In the genomic region with DNA sequence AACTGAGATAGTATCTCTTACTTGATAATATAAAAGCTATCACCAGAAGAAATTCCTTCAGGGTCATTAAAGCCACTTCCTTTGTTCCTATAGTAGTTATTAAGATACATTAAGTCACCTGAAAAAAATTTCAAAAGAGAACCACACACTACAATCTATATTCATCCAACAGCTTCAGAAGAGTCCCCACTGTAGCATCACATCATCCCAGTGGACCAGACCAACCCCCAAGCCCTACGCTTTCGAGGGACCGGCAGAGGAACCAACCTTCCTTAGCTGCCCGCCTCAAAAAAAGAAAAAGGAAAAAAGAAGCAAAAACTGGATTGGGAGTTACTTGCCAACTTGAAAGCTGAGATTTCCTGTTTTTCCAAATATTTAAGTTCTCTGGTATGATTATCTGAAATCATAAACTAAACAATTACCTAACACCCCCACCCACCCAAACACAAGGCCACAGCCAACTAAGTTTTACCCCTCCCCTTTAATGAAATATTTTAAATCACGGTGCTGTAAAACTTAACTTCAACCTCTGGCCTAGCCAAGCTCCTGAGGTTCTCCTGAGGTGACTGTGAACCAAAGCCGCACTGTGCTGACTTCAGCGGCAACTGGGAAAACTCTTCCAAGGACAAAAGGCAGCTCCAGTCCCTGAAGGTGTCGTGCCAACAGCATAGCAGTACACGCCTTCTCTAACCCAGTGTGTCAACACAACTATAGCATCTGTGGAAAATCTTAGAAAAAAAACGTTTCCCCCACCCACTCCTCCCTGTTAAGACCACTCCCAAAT, we compare ENCODE assay signal across 8 mouse cellular contexts. TPM values are rescaled to one million over a fixed set of nuclear protein-coding genes. Genes with fewer than 3 reads are reported as not detected.
A peak's percentile ranks its signal among the peaks of the same experiment; 100 is the strongest.
DNase-seq lines count a peak whose midpoint lies in the region; ATAC-seq and TF ChIP-seq lines count a peak whose summit lies in the region.

No protein-coding gene starts in this region.

- under 1% methylated on average over 10 of the region's 10 CpGs for WGBS in thymus, adult 2 months
- 0% methylated on average over 10 of the region's 10 CpGs for WGBS in hindbrain, embryonic 14.5 days
- WGBS in macrophage (ENCODE audit: missing documents), result 2% methylated on average over 10 of the region's 10 CpGs

- no peak for ATAC-seq in CD4-positive, CD25-positive, alpha-beta regulatory T cell, adult 4 months
- no peak for ATAC-seq in hindbrain, embryonic 14.5 days (ENCODE audit: low FRiP score)
- no peak for ATAC-seq in inflammation-experienced regulatory T-cells, adult 6 months
- ATAC-seq in erythroid progenitor cell, adult 5-6 weeks (replicated peaks; ENCODE audit: low FRiP score, poor library complexity, severe bottlenecking), result no peak

- no peak for TF ChIP-seq CTCF in thymus, adult 2 months (IDR thresholded peaks at IDR 0.05; ENCODE audit: borderline replicate concordance, control insufficient read depth, extremely low read depth, insufficient read depth, low read length, poor library complexity)

- H3K27ac ChIP-seq in thymus, adult 2 months (ENCODE audit: control insufficient read depth, insufficient read depth, low read length), result peak overlapping the region; percentile 19; the same call in 1 of the 2 replicates
- H3K27ac ChIP-seq in hindbrain, embryonic 14.5 days, result peak overlapping the region; percentile 100
- peak overlapping the region; percentile 100 for H3K27ac ChIP-seq in macrophage

- peak; percentile 47 for DNase-seq in CD4-positive, CD25-positive, alpha-beta regulatory T cell, adult 2 months (ENCODE audit: low read depth, low spot score)
- DNase-seq in thymus, adult 2 months, result no peak
- DNase-seq in thymus, postnatal 0 days (ENCODE audit: low spot score), result no peak
- DNase-seq in hindbrain, embryonic 14.5 days (ENCODE audit: low spot score), result peak; percentile 52

- H3K27me3 ChIP-seq in thymus, adult 2 months (ENCODE audit: control insufficient read depth, insufficient read depth, low read length), result no peaks in the 10 kb centered on the region
- H3K27me3 ChIP-seq in hindbrain, embryonic 14.5 days (ENCODE audit: control insufficient read depth, insufficient read depth, low read length), result no peaks in the 10 kb centered on the region

- H3K9me3 ChIP-seq in hindbrain, embryonic 14.5 days (ENCODE audit: control insufficient read depth, low read length), result no peaks in the 10 kb centered on the region

- H3K4me2 ChIP-seq in hindbrain, embryonic 14.5 days (replicated peaks), result peak overlapping the region; percentile 66

- H3K4me3 ChIP-seq in thymus, adult 2 months (ENCODE audit: control insufficient read depth, insufficient read depth, low read length), result peak overlapping the region; percentile 99
- H3K4me3 ChIP-seq in hindbrain, embryonic 14.5 days (replicated peaks; ENCODE audit: low read length), result peak overlapping the region; percentile 95
- peak overlapping the region; percentile 68 for H3K4me3 ChIP-seq in macrophage (ENCODE audit: inconsistent target)

- H3K36me3 ChIP-seq in thymus, adult 2 months (ENCODE audit: control insufficient read depth, insufficient read depth, low read length), result peaks cover 39% of the 10 kb centered on the region
- peaks cover 39% of the 10 kb centered on the region for H3K36me3 ChIP-seq in hindbrain, embryonic 14.5 days (replicated peaks; ENCODE audit: control insufficient read depth, insufficient read depth)
- peaks cover 32% of the 10 kb centered on the region for H3K36me3 ChIP-seq in macrophage (ENCODE audit: inconsistent target)

- no peak for TF ChIP-seq POLR2A in thymus, adult 2 months (IDR thresholded peaks at IDR 0.05; ENCODE audit: control insufficient read depth, extremely low read depth, insufficient read depth, low read length, poor library complexity)

- H3K9ac ChIP-seq in hindbrain, embryonic 14.5 days, result peak overlapping the region; percentile 98

- H3K4me1 ChIP-seq in thymus, adult 2 months (replicated peaks; ENCODE audit: control insufficient read depth, insufficient read depth, low read length), result peaks cover 15% of the 10 kb centered on the region
- H3K4me1 ChIP-seq in hindbrain, embryonic 14.5 days (replicated peaks; ENCODE audit: control insufficient read depth, insufficient read depth, low read length), result peaks cover 35% of the 10 kb centered on the region

- H3K79me2 ChIP-seq in macrophage (ENCODE audit: inconsistent target), result peaks cover 72% of the 10 kb centered on the region

RNA-seq across cellular contexts. Expression of a gene that starts 28.5 kb away (rescaled TPM):
- polyA plus RNA-seq in CD4-positive, CD25-positive, alpha-beta regulatory T cell, adult 4 months (2017; shearing (Covaris generic)), result 10 to 100 TPM; 15.1 to 19.4 TPM
- polyA plus RNA-seq in thymus, adult 2 months (2012; rRNA removed), result 107 and 113 TPM in 2 replicates
- polyA plus RNA-seq in thymus, postnatal 0 days (2015; fragmentation: Nextera tagmentation; extraction: Ambion mirVana), result 38.0 and 40.9 TPM in 2 replicates
- polyA plus RNA-seq in hindbrain, embryonic 14.5 days (2014; fragmentation: Nextera tagmentation; extraction: Ambion mirVana), result 73.5 and 76.7 TPM in 2 replicates
- 100 to 1,000 TPM in 7 of 26 experiments, 10 to 100 TPM in 19; 63.9 to 148 (median 86.2) TPM for total RNA-seq in macrophage (2018; cell fraction: chromatin; rRNA removed)
- 10 to 100 TPM; 31.6 to 62.4 (median 45.0) TPM for total RNA-seq in macrophage (2018; cell fraction: cytosol; rRNA removed)
- 100 to 1,000 TPM in 4 of 26 experiments, 10 to 100 TPM in 22; 42.7 to 104 (median 71.0) TPM for total RNA-seq in macrophage (2018; cell fraction: nucleus; rRNA removed)
- polyA plus RNA-seq in macrophage (2018), result 46.2 to 54.8 TPM (median 52.4 TPM) in 3 replicates
- polyA plus RNA-seq in inflammation-experienced regulatory T-cells, adult 6 months (2017; shearing (Covaris generic)), result 10 to 100 TPM; 14.2 to 19.5 (median 15.4) TPM
- 18.4 and 24.1 TPM in 2 replicates for total RNA-seq in erythroid progenitor cell, adult 5-6 weeks (2015; ENCODE audit: low replicate concordance)
- 17.2 and 17.3 TPM in 2 replicates for total RNA-seq in erythroid progenitor cell, adult 5-6 weeks (2017; ENCODE audit: low replicate concordance)

RNA-seq across cellular contexts. Expression of a gene that starts 59.1 kb away (rescaled TPM):
- not detected for polyA plus RNA-seq in CD4-positive, CD25-positive, alpha-beta regulatory T cell, adult 4 months (2017; shearing (Covaris generic))
- polyA plus RNA-seq in thymus, adult 2 months (2012; rRNA removed), result 29.5 and 37.7 TPM in 2 replicates
- 9.7 and 10.2 TPM in 2 replicates for polyA plus RNA-seq in thymus, postnatal 0 days (2015; fragmentation: Nextera tagmentation; extraction: Ambion mirVana)
- 13.8 and 15.8 TPM in 2 replicates for polyA plus RNA-seq in hindbrain, embryonic 14.5 days (2014; fragmentation: Nextera tagmentation; extraction: Ambion mirVana)
- total RNA-seq in macrophage (2018; cell fraction: chromatin; rRNA removed), result 100 to 1,000 TPM in 3 of 26 experiments, 10 to 100 TPM in 23; 14.2 to 124 (median 35.6) TPM
- 10 to 100 TPM in 16 of 26 experiments, 1 to 10 TPM in 10; 4.2 to 31.7 (median 13.4) TPM for total RNA-seq in macrophage (2018; cell fraction: cytosol; rRNA removed)
- 10 to 100 TPM; 13.1 to 79.6 (median 21.8) TPM for total RNA-seq in macrophage (2018; cell fraction: nucleus; rRNA removed)
- 14.8 to 16.9 TPM (median 15.5 TPM) in 3 replicates for polyA plus RNA-seq in macrophage (2018)
- under 1 TPM in 1 of 3 experiments, not detected in 2; 0.77 TPM for polyA plus RNA-seq in inflammation-experienced regulatory T-cells, adult 6 months (2017; shearing (Covaris generic))
- total RNA-seq in erythroid progenitor cell, adult 5-6 weeks (2015; ENCODE audit: low replicate concordance), result 2.5 and 10.1 TPM in 2 replicates
- total RNA-seq in erythroid progenitor cell, adult 5-6 weeks (2017; ENCODE audit: low replicate concordance), result 1.6 TPM in 1 of 2 replicates, not detected in the other

Comparison
In these comparisons a context has a peak if more than half of its experiments do, and no peak if none do; other contexts are left out.
1. DNase-seq: peak in CD4-positive, CD25-positive, alpha-beta regulatory T cell, adult 2 months (single experiment) and hindbrain, embryonic 14.5 days (single experiment); none in thymus, adult 2 months (single experiment) and thymus, postnatal 0 days (single experiment).
2. H3K27ac ChIP-seq: peak in every context shown above with its lines; median percentile 100 in hindbrain, embryonic 14.5 days; 100 in macrophage; 19 in thymus, adult 2 months.
3. Peak in every context shown above with its lines, with median percentiles within 50 percentile points of each other: H3K4me3 ChIP-seq.